Mouse (Mus musculus) stomach, embryonic 15.5 days (tissue): Measurements from ENCODE around the gene Oosp1. TPM values are rescaled to one million over a fixed set of nuclear protein-coding genes. Genes with fewer than 3 reads are reported as not detected.

Source experiments
- polyA plus RNA-seq: library from polyadenylated mRNA; unstranded; fragments of >200 nt; fragmentation: Nextera tagmentation; extraction: Ambion mirVana; gene quantifications from 2 replicates; pipeline ENCODE4 v1.2.1, GENCODE M21; 2015

Oosp1 gene
- polyA plus RNA-seq, 1 experiment from 2014 or later, result not detected

Other genes with a start within 250 kb of the Oosp1 start
- gene Ms4a4b, start 247.6 kb downstream of the Oosp1 start, polyA plus RNA-seq, result 0.50 and 0.63 TPM in 2 replicates
- 11.6 and 12.2 TPM in 2 replicates for gene Ms4a6c, start 221.8 kb downstream of the Oosp1 start, polyA plus RNA-seq
- not detected in 2 replicates for gene Gm8369, start 205.2 kb downstream of the Oosp1 start, polyA plus RNA-seq
- gene Ms4a6b, start 174.6 kb downstream of the Oosp1 start, polyA plus RNA-seq, result 7.4 and 7.6 TPM in 2 replicates
- gene Ms4a4d, start 154.3 kb downstream of the Oosp1 start, polyA plus RNA-seq, result 2.3 and 3.5 TPM in 2 replicates
- 6.8 and 6.9 TPM in 2 replicates for gene Ms4a6d, start 86.3 kb downstream of the Oosp1 start, polyA plus RNA-seq
- 0.81 and 0.83 TPM in 2 replicates for gene Ms4a2, start 67.4 kb downstream of the Oosp1 start, polyA plus RNA-seq
- gene Ms4a3, start 50.3 kb downstream of the Oosp1 start, polyA plus RNA-seq, result 0.86 and 1.7 TPM in 2 replicates
- gene Oosp2, start 30.6 kb downstream of the Oosp1 start, polyA plus RNA-seq, result not detected in 2 replicates
- not detected in 2 replicates for gene Oosp3, start 5.9 kb upstream of the Oosp1 start, polyA plus RNA-seq
- 1.4 and 4.0 TPM in 2 replicates for gene Gif, start 56.4 kb upstream of the Oosp1 start, polyA plus RNA-seq
- gene Mrpl16, start 79.2 kb upstream of the Oosp1 start, polyA plus RNA-seq, result 52.2 and 53.5 TPM in 2 replicates
- 20.6 and 24.9 TPM in 2 replicates for gene Stx3, start 128.3 kb upstream of the Oosp1 start, polyA plus RNA-seq
- gene Olfr1417, start 148.1 kb upstream of the Oosp1 start, polyA plus RNA-seq, result 0.14 TPM in 1 of 2 replicates, not detected in the other
- gene Olfr1418, start 169.9 kb upstream of the Oosp1 start, polyA plus RNA-seq, result not detected in 2 replicates
- gene Olfr1419, start 184.0 kb upstream of the Oosp1 start, polyA plus RNA-seq, result 0.04 TPM in 1 of 2 replicates, not detected in the other
- gene Olfr1420, start 195.4 kb upstream of the Oosp1 start, polyA plus RNA-seq, result 0.08 and 0.10 TPM in 2 replicates
- gene Patl1, start 221.2 kb upstream of the Oosp1 start, polyA plus RNA-seq, result 14.7 and 16.4 TPM in 2 replicates